Mouse (Mus musculus): ENCODE results near the gene Pla2g4d. TPM values are rescaled to one million over a fixed set of nuclear protein-coding genes. Genes with fewer than 3 reads are reported as not detected.
A peak's percentile ranks its signal among the peaks of the same experiment; 100 is the strongest.

Gene Pla2g4d
- polyA plus RNA-seq, 1 experiment from 2014 or later = 0.07 TPM

DNA sequence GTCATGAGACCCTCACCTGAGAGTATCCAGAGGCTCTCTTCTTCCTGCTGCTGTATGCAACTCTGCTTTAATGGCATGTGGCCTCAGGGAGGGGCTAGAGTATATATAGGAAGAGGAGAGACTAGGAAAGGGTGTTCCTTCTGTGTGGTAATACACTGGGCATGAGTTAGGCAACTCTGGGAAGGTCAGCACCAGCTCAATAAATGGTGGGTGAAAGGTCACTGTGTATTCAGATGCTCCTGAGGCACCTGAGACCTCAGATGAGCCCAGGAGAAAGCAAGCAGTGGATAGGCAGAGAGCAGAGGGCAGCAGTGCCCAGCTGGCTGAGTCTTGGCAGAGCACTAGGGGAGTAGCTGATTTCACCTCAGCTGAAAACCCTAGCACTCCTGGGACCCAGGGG, 4.3 kb downstream of the Pla2g4d start:
- H3K27ac ChIP-seq = no peak overlapping the region
- ATAC-seq (replicated peaks; ENCODE audit: low FRiP score, low read depth) = no peak
- TF ChIP-seq CTCF (IDR thresholded peaks at IDR 0.05; ENCODE audit: low read depth) = no peak

DNA sequence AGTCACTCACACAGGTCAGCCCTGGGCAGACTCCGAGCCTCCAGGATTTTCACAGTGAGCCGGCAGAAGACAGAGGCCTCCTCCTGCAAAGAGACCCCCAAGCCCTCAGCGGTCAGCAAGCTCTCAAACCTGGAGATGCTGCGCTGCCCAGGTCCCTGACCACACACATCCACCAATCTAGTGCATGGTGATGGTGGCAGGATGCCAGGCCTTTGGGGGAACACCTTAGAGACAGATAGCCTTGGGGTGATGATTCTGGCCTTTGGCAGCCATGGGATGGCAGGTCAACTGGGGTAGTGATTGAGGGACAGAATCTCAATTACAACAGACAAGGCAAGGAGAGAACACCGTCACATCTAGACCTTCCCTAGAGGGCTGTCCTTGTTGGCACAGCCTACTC, 4.9 kb downstream of the Pla2g4d start:
- 75% methylated on average over 5 of the region's 5 CpGs for WGBS
- Histone ChIP-seq H3K4me1 (replicated peaks; ENCODE audit: insufficient read depth, low read length) (no peaks in the 10 kb centered on the region), H3K36me3 (ENCODE audit: insufficient read depth, low read length) (no peaks in the 10 kb centered on the region), H3K9me3 (replicated peaks; ENCODE audit: low read length) (no peaks in the 10 kb centered on the region), H3K27me3 (ENCODE audit: insufficient read depth, low read length) (no peaks in the 10 kb centered on the region), H3K9ac (ENCODE audit: low read depth, low read length) (no peak overlapping the region), H3K4me3 (replicated peaks; ENCODE audit: low read depth, low read length) (no peak overlapping the region), H3K27ac (no peak overlapping the region), H3K4me2 (ENCODE audit: low read length) (no peak overlapping the region)
- DNase-seq (ENCODE audit: low spot score) (no peak), ATAC-seq (replicated peaks; ENCODE audit: low FRiP score, low read depth) (no peak)
- no peak for TF ChIP-seq CTCF (IDR thresholded peaks at IDR 0.05; ENCODE audit: low read depth)

More for the DNA sequence above, 4.3 kb downstream of the Pla2g4d start:
- Histone ChIP-seq H3K4me3 (replicated peaks; ENCODE audit: low read depth, low read length) (no peak overlapping the region), H3K4me2 (ENCODE audit: low read length) (no peak overlapping the region), H3K27me3 (ENCODE audit: insufficient read depth, low read length) (no peaks in the 10 kb centered on the region), H3K36me3 (ENCODE audit: insufficient read depth, low read length) (no peaks in the 10 kb centered on the region), H3K9me3 (replicated peaks; ENCODE audit: low read length) (no peaks in the 10 kb centered on the region), H3K4me1 (replicated peaks; ENCODE audit: insufficient read depth, low read length) (no peaks in the 10 kb centered on the region), H3K9ac (ENCODE audit: low read depth, low read length) (no peak overlapping the region)
- no peak for DNase-seq (ENCODE audit: low spot score)

GRCm38 (mm10) chr2:120283550-120283949, 5.4 kb downstream of the Pla2g4d start:
- Histone ChIP-seq H3K27ac (no peak overlapping the region), H3K9ac (ENCODE audit: low read depth, low read length) (no peak overlapping the region), H3K4me3 (replicated peaks; ENCODE audit: low read depth, low read length) (no peak overlapping the region), H3K27me3 (ENCODE audit: insufficient read depth, low read length) (no peaks in the 10 kb centered on the region), H3K36me3 (ENCODE audit: insufficient read depth, low read length) (no peaks in the 10 kb centered on the region), H3K9me3 (replicated peaks; ENCODE audit: low read length) (no peaks in the 10 kb centered on the region), H3K4me1 (replicated peaks; ENCODE audit: insufficient read depth, low read length) (no peaks in the 10 kb centered on the region), H3K4me2 (ENCODE audit: low read length) (no peak overlapping the region)
- no peak for ATAC-seq (replicated peaks; ENCODE audit: low FRiP score, low read depth)
- DNase-seq (ENCODE audit: low spot score) = no peak
- TF ChIP-seq CTCF (IDR thresholded peaks at IDR 0.05; ENCODE audit: low read depth) = no peak
- WGBS = 25% methylated on average over 6 of the region's 6 CpGs

DNA sequence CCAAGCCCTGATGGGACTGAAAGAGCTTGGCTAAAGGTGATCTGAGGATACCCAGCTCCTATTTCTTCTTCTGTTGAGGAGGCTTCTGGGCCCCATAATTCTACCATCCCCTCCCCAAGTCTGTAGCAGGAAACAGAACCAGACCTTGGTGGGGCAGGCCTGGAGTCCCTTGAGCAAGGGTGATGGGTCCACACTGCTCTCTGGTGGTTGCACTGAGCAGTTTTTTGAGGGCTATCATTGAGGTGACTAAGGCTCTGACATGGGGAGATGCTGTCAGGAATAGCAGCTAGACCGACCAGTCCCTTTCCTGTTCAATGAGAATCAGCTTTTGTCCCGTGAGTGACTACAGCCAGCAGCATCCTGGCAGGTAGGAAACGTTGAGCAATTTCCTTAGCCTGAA, 7.8 kb downstream of the Pla2g4d start:
- H3K4me1 ChIP-seq (replicated peaks; ENCODE audit: insufficient read depth, low read length) = no peaks in the 10 kb centered on the region
- H3K4me3 ChIP-seq (replicated peaks; ENCODE audit: low read depth, low read length) = no peak overlapping the region
- H3K27me3 ChIP-seq (ENCODE audit: insufficient read depth, low read length) = no peaks in the 10 kb centered on the region
- no peaks in the 10 kb centered on the region for H3K36me3 ChIP-seq (ENCODE audit: insufficient read depth, low read length)
- 56% methylated on average over 3 of the region's 3 CpGs for WGBS
- H3K27ac ChIP-seq = no peak overlapping the region
- TF ChIP-seq CTCF (IDR thresholded peaks at IDR 0.05; ENCODE audit: low read depth) = peak; percentile 45
- H3K9me3 ChIP-seq (replicated peaks; ENCODE audit: low read length) = no peaks in the 10 kb centered on the region
- H3K4me2 ChIP-seq (ENCODE audit: low read length) = no peak overlapping the region
- no peak for ATAC-seq (replicated peaks; ENCODE audit: low FRiP score, low read depth)
- no peak for DNase-seq (ENCODE audit: low spot score)
- no peak overlapping the region for H3K9ac ChIP-seq (ENCODE audit: low read depth, low read length)

- H3K9me3 ChIP-seq (replicated peaks; ENCODE audit: low read length) = no peaks in the 10 kb centered on the region
- 14% methylated on average over 8 of the region's 8 CpGs for WGBS
- no peaks in the 10 kb centered on the region for H3K27me3 ChIP-seq (ENCODE audit: insufficient read depth, low read length)
- DNase-seq (ENCODE audit: low spot score) (peak; percentile 63), ATAC-seq (replicated peaks; ENCODE audit: low FRiP score, low read depth) (no peak)
- no peak overlapping the region for H3K9ac ChIP-seq (ENCODE audit: low read depth, low read length)
- H3K36me3 ChIP-seq (ENCODE audit: insufficient read depth, low read length) = no peaks in the 10 kb centered on the region
- no peaks in the 10 kb centered on the region for H3K4me1 ChIP-seq (replicated peaks; ENCODE audit: insufficient read depth, low read length)
- TF ChIP-seq CTCF (IDR thresholded peaks at IDR 0.05; ENCODE audit: low read depth) = peak; percentile 83
- H3K4me3 ChIP-seq (replicated peaks; ENCODE audit: low read depth, low read length) = no peak overlapping the region
- no peak overlapping the region for H3K4me2 ChIP-seq (ENCODE audit: low read length)
- H3K27ac ChIP-seq = no peak overlapping the region
Measured at GRCm38 (mm10) chr2:120279961-120280360, 9.0 kb downstream of the Pla2g4d start.

GRCm38 (mm10) chr2:120276951-120277350, 12.0 kb downstream of the Pla2g4d start:
- TF ChIP-seq CTCF (IDR thresholded peaks at IDR 0.05; ENCODE audit: low read depth) = no peak
- no peak overlapping the region for H3K4me2 ChIP-seq (ENCODE audit: low read length)
- H3K9ac ChIP-seq (ENCODE audit: low read depth, low read length) = no peak overlapping the region
- H3K27me3 ChIP-seq (ENCODE audit: insufficient read depth, low read length) = no peaks in the 10 kb centered on the region
- no peak for DNase-seq (ENCODE audit: low spot score)
- no peaks in the 10 kb centered on the region for H3K36me3 ChIP-seq (ENCODE audit: insufficient read depth, low read length)
- no peaks in the 10 kb centered on the region for H3K9me3 ChIP-seq (replicated peaks; ENCODE audit: low read length)
- no peak overlapping the region for H3K27ac ChIP-seq
- ATAC-seq (replicated peaks; ENCODE audit: low FRiP score, low read depth) = no peak
- 72% methylated on average over 4 of the region's 4 CpGs for WGBS
- H3K4me1 ChIP-seq (replicated peaks; ENCODE audit: insufficient read depth, low read length) = no peaks in the 10 kb centered on the region
- H3K4me3 ChIP-seq (replicated peaks; ENCODE audit: low read depth, low read length) = no peak overlapping the region

DNA sequence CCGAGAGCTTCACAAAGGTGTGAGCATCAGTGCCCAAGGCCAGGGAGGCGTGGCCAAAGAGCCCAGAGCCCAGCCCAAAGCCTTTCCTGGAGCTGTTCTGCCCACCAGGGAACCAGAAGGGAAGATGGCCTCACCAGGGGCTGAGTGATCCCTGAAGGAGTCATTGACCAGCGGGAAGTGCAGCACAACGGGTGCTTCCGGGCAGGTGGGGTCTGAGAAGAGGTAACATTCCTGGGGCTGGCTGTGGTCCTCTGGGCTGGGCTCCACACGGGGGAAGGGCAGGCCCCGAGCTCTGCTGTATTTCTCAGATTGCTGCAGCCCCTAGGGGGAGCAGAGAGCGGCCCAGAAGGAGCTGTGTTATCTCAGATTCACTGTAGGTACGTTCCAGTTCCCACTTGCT, 20.4 kb downstream of the Pla2g4d start:
- no peak overlapping the region for H3K9ac ChIP-seq (ENCODE audit: low read depth, low read length)
- no peak overlapping the region for H3K4me3 ChIP-seq (replicated peaks; ENCODE audit: low read depth, low read length)

More for the DNA sequence above, 20.4 kb downstream of the Pla2g4d start:
- Histone ChIP-seq H3K27me3 (ENCODE audit: insufficient read depth, low read length) (no peaks in the 10 kb centered on the region), H3K9me3 (replicated peaks; ENCODE audit: low read length) (no peaks in the 10 kb centered on the region), H3K4me2 (ENCODE audit: low read length) (peak overlapping the region; percentile 35), H3K4me1 (replicated peaks; ENCODE audit: insufficient read depth, low read length) (no peaks in the 10 kb centered on the region), H3K36me3 (ENCODE audit: insufficient read depth, low read length) (no peaks in the 10 kb centered on the region), H3K27ac (no peak overlapping the region)
- TF ChIP-seq CTCF (IDR thresholded peaks at IDR 0.05; ENCODE audit: low read depth) = peak; percentile 61
- DNase-seq (ENCODE audit: low spot score) (peak; percentile 52), ATAC-seq (replicated peaks; ENCODE audit: low FRiP score, low read depth) (peak; percentile 85)
- 1% methylated on average over 9 of the region's 9 CpGs for WGBS

Data from kidney, postnatal 0 days (tissue).